Mouse (Mus musculus) CH12.LX (cell line): ENCODE measurements around the gene Armc5. TPM values are rescaled to one million over a fixed set of nuclear protein-coding genes. Genes with fewer than 3 reads are reported as not detected.

Experiments
- DNase-seq: peaks from one replicate; pipeline ENCODE4 v3.0.0-alpha.2; 2013; ENCODE audit errors: extremely low read depth
- H3K27ac ChIP-seq: 2 replicates; pipeline ENCODE4 v1.5.1; 2012; ENCODE audit warnings: low read depth, mild to moderate bottlenecking, control low read depth, moderate library complexity; ENCODE audit not compliant: insufficient read depth
- H3K27me3 ChIP-seq: replicated peaks from 2 replicates; pipeline ENCODE3; 2012; ENCODE audit warnings: inconsistent platforms
- H3K36me3 ChIP-seq, 2 experiments: replicated peaks in 1 of 2; 2 replicates each; pipeline versions ENCODE3 to v1.6.1; 2012; ENCODE audit warnings: inconsistent platforms in 1 of 2, low read length in 1 of 2, mild to moderate bottlenecking in 1 of 2, mixed read lengths in 1 of 2, moderate library complexity in 1 of 2; ENCODE audit not compliant: control insufficient read depth in 1 of 2, insufficient read depth in 1 of 2
- H3K4me1 ChIP-seq, 2 experiments: 2 replicates each; pipeline ENCODE4 v1.6.1; 2012; ENCODE audit warnings: inconsistent platforms in 1 of 2, moderate library complexity in 1 of 2; ENCODE audit not compliant: insufficient read depth in 2 of 2, control insufficient read depth in 1 of 2
- H3K4me2 ChIP-seq: 2 replicates; pipeline ENCODE4 v1.6.1; 2012; ENCODE audit warnings: low read depth, mild to moderate bottlenecking, control low read depth; ENCODE audit not compliant: poor library complexity, insufficient read depth, severe bottlenecking
- H3K4me3 ChIP-seq, 3 experiments: fragments of 150-350 bp in 1 of 3; sonication (generic) in 1 of 3; replicated peaks in 1 of 3; 2 replicates each; pipeline versions ENCODE3 to v1.5.1; 2011 to 2012; ENCODE audit warnings: low read depth in 2 of 3, low read length in 2 of 3, mild to moderate bottlenecking in 2 of 3, moderate library complexity in 2 of 3, control low read depth in 1 of 3, improper control_type of control experiment in 1 of 3, inconsistent platforms in 1 of 3, mixed read lengths in 1 of 3; ENCODE audit not compliant: poor library complexity in 1 of 3
- H3K79me2 ChIP-seq: replicated peaks from 2 replicates; pipeline ENCODE4 v1.6.1; 2012; ENCODE audit warnings: mild to moderate bottlenecking, moderate library complexity; ENCODE audit not compliant: control insufficient read depth, poor library complexity, insufficient read depth, severe bottlenecking; ENCODE audit errors: extremely low read depth
- H3K9ac ChIP-seq: 2 replicates; pipeline ENCODE4 v1.6.1; 2012; ENCODE audit warnings: low read depth, mild to moderate bottlenecking, control low read depth, moderate library complexity; ENCODE audit not compliant: insufficient read depth
- H3K9me3 ChIP-seq: replicated peaks from 2 replicates; pipeline ENCODE3; 2012; ENCODE audit warnings: low read length, inconsistent platforms, mixed read lengths
- BHLHE40 ChIP-seq: IDR thresholded peaks from 2 replicates; pipeline ENCODE4 v1.6.1; 2011; ENCODE audit warnings: mild to moderate bottlenecking, low read depth, low read length, improper control_type of control experiment
- CHD1 ChIP-seq: IDR thresholded peaks from 2 replicates; pipeline ENCODE4 v1.6.1; 2012; ENCODE audit warnings: low read depth, low read length, improper control_type of control experiment, inconsistent platforms
- CHD2 ChIP-seq: IDR thresholded peaks from 2 replicates; pipeline ENCODE4 v1.6.1; 2011; ENCODE audit warnings: low read length, improper control_type of control experiment
- CTCF ChIP-seq, 2 experiments: IDR thresholded peaks in 1 of 2; conservative IDR thresholded peaks in 1 of 2; 2 replicates each; pipeline ENCODE4 v1.5.1; 2011 to 2012; ENCODE audit warnings: low read depth in 2 of 2, low read length in 2 of 2, improper control_type of control experiment in 1 of 2, inconsistent platforms in 1 of 2, mild to moderate bottlenecking in 1 of 2, moderate library complexity in 1 of 2
- E2F4 ChIP-seq: IDR thresholded peaks from 2 replicates; pipeline ENCODE4 v1.6.1; 2011; ENCODE audit warnings: low read depth, low read length, improper control_type of control experiment; ENCODE audit not compliant: insufficient replicate concordance
- EP300 ChIP-seq: IDR thresholded peaks from 2 replicates; pipeline ENCODE4 v1.6.1; 2011; ENCODE audit warnings: low read length, improper control_type of control experiment
- HCFC1 ChIP-seq: IDR thresholded peaks from 2 replicates; pipeline ENCODE4 v1.6.1; 2012; ENCODE audit warnings: low read depth, mild to moderate bottlenecking, inconsistent platforms, low read length, improper control_type of control experiment
- IRF4 ChIP-seq: IDR thresholded peaks from 2 replicates; pipeline ENCODE4 v1.6.1; 2014; ENCODE audit warnings: low read depth, mild to moderate bottlenecking, inconsistent platforms, low read length, improper control_type of control experiment
- JUN ChIP-seq: IDR thresholded peaks from 2 replicates; pipeline ENCODE4 v1.6.1; 2011; ENCODE audit warnings: low read depth, mild to moderate bottlenecking, low read length, improper control_type of control experiment, moderate library complexity; ENCODE audit not compliant: insufficient read depth
- JUND ChIP-seq: conservative IDR thresholded peaks from 2 replicates; pipeline ENCODE4 v1.6.1; 2011; ENCODE audit warnings: low read depth, low read length, improper control_type of control experiment
- MAFK ChIP-seq: IDR thresholded peaks from 2 replicates; pipeline ENCODE4 v1.6.1; 2011; ENCODE audit warnings: low read length, improper control_type of control experiment; ENCODE audit not compliant: insufficient replicate concordance
- MAX ChIP-seq: IDR thresholded peaks from 2 replicates; pipeline ENCODE4 v1.6.1; 2011; ENCODE audit warnings: low read length, improper control_type of control experiment
- MXI1 ChIP-seq: IDR thresholded peaks from 2 replicates; pipeline ENCODE4 v1.6.1; 2011; ENCODE audit warnings: mild to moderate bottlenecking, low read depth, low read length, improper control_type of control experiment
- MYC ChIP-seq: IDR thresholded peaks from 2 replicates; pipeline ENCODE4 v1.6.1; 2011; ENCODE audit warnings: low read depth, mild to moderate bottlenecking, improper control_type of control experiment, low read length
- PAX5 ChIP-seq: IDR thresholded peaks from 2 replicates; pipeline ENCODE4 v1.6.1; 2012; ENCODE audit warnings: low read length, inconsistent platforms, mixed read lengths
- RCOR1 ChIP-seq: conservative IDR thresholded peaks from 2 replicates; pipeline ENCODE4 v1.6.1; 2012; ENCODE audit warnings: low read depth, mild to moderate bottlenecking, inconsistent platforms, low read length, improper control_type of control experiment
- SIN3A ChIP-seq: IDR thresholded peaks from 2 replicates; pipeline ENCODE4 v1.6.1; 2012; ENCODE audit warnings: low read length, improper control_type of control experiment, inconsistent platforms
- TBP ChIP-seq: conservative IDR thresholded peaks from 2 replicates; pipeline ENCODE4 v1.6.1; 2011; ENCODE audit warnings: low read depth, low read length, improper control_type of control experiment
- ZC3H11A ChIP-seq: IDR thresholded peaks from 2 replicates; pipeline ENCODE4 v1.6.1; 2012; ENCODE audit warnings: low read depth, mild to moderate bottlenecking, inconsistent platforms, low read length, improper control_type of control experiment
- ZMIZ1 ChIP-seq: IDR thresholded peaks from 2 replicates; pipeline ENCODE4 v1.6.1; 2012; ENCODE audit warnings: low read depth, mild to moderate bottlenecking, inconsistent platforms, low read length, improper control_type of control experiment
- ZNF384 ChIP-seq: IDR thresholded peaks from 2 replicates; pipeline ENCODE4 v1.6.1; 2012; ENCODE audit warnings: low read depth, low read length, improper control_type of control experiment, inconsistent platforms
- dilution Hi-C: fragments of 300-500 bp; cut with MboI; formaldehyde crosslinking; loops from 2 replicates; pipeline ENCODE4 v1.14.3; 2020; ENCODE audit warnings: low sequenced_read_pairs; ENCODE audit not compliant: extremely low pct_unique_long_range_greater_than_20kb, extremely low pct_ligation_motif_present
- in situ Hi-C: fragments of 300-500 bp; cut with MboI; formaldehyde crosslinking; loops from 3 replicates; pipeline ENCODE4 v1.14.3; 2019; ENCODE audit warnings: low sequenced_read_pairs, low pct_ligation_motif_present, low pct_unique_long_range_greater_than_20kb, mixed read lengths
- polyA plus RNA-seq: library from polyadenylated mRNA; unstranded; fragments of >175 nt; gene quantifications from 2 replicates; pipeline ENCODE4 v1.2.1, GENCODE M21; 2012; ENCODE audit warnings: low read depth; ENCODE audit not compliant: insufficient read length
- total RNA-seq, 2 experiments: library from RNA; depleted of rRNA; stranded (reverse); fragments of 300-350 nt in 1 of 2; fragments of >200 nt in 1 of 2; gene quantifications; 2 replicates each; pipeline ENCODE4 v1.2.3; 2012 to 2014

The Armc5 gene
- total and polyA plus RNA-seq, 3 experiments: 5.0 to 14.4 (median 11.6) TPM

- no peak overlapping the region for H3K27ac ChIP-seq
These were observed 46.9 kb downstream of the Armc5 start for GRCm38 (mm10) chr7:128284047-128284446.

GRCm38 (mm10) chr7:128285060-128285459 lies 47.9 kb downstream of the Armc5 start:
- Histone ChIP-seq H3K27me3 (no peaks in the 10 kb centered on the region), H3K27ac (no peak overlapping the region), H3K79me2 (no peaks in the 10 kb centered on the region), H3K9me3 (no peaks in the 10 kb centered on the region), H3K4me2 (no peak overlapping the region), H3K9ac (no peak overlapping the region), H3K36me3 (peaks cover 14 to 76% of the 10 kb centered on the region in 2 experiments), H3K4me3 (no peak overlapping the region), H3K4me1 (no peaks in the 10 kb centered on the region)
- no peak for DNase-seq
- in situ Hi-C loops (no loop called here), dilution Hi-C loops (no loop called here)
- TF ChIP-seq E2F4 (no peak), BHLHE40 (no peak), RCOR1 (no peak), MAFK (no peak), MXI1 (no peak), MAX (no peak), TBP (no peak), ZC3H11A (no peak)

More at GRCm38 (mm10) chr7:128284047-128284446, 46.9 kb downstream of the Armc5 start:
- no peak overlapping the region for H3K4me3 ChIP-seq
- no peaks in the 10 kb centered on the region for H3K9me3 ChIP-seq
- no peaks in the 10 kb centered on the region for H3K4me1 ChIP-seq
- H3K9ac ChIP-seq: no peak overlapping the region
- H3K36me3 ChIP-seq: peaks cover 10 to 77% of the 10 kb centered on the region in 2 experiments
- dilution Hi-C loops: no loop called here
- no peak for DNase-seq
- H3K4me2 ChIP-seq: no peak overlapping the region
- no peaks in the 10 kb centered on the region for H3K27me3 ChIP-seq
- H3K79me2 ChIP-seq: no peaks in the 10 kb centered on the region
- in situ Hi-C loops: no loop called here
- TF ChIP-seq CTCF (conservative IDR thresholded peaks at IDR 0.05 in 1 of 2, IDR thresholded peaks at IDR 0.05 in 1 of 2; ENCODE audit: low read depth in 2 of 2, low read length in 2 of 2) (no peak), CHD1 (no peak), JUND (no peak), BHLHE40 (no peak), E2F4 (no peak), MYC (no peak), SIN3A (no peak), EP300 (no peak), JUN (no peak), TBP (no peak), IRF4 (no peak), ZNF384 (no peak), PAX5 (no peak), CHD2 (no peak), ZMIZ1 (no peak), HCFC1 (no peak)
